Mouse (Mus musculus) neutrophil, adult 65 days (primary cell): ENCODE results near the gene Eva1a. TPM values are rescaled to one million over a fixed set of nuclear protein-coding genes. Genes with fewer than 3 reads are reported as not detected.

Experiments
- total RNA-seq: library from RNA; stranded (reverse); gene quantifications from 2 replicates; pipeline ENCODE4 v1.2.4, GENCODE M21; 2023

The Eva1a gene
- not detected in 2 replicates for total RNA-seq

GRCm38 (mm10) chr6:82040834-82041487 lies at the start of gene Eva1a:
Gene Eva1a, plus strand, starts transcription at chr6:82041043.

Other genes starting within 250 kb of the Eva1a start
- 6.4 and 15.4 TPM in 2 replicates for gene Gcfc2, start 117.4 kb upstream of the Eva1a start, total RNA-seq
- gene Mrpl19, start 75.1 kb upstream of the Eva1a start, total RNA-seq = 13.6 and 19.3 TPM in 2 replicates